ENCODE assay signal across 8 mouse cellular contexts in the genomic region with DNA sequence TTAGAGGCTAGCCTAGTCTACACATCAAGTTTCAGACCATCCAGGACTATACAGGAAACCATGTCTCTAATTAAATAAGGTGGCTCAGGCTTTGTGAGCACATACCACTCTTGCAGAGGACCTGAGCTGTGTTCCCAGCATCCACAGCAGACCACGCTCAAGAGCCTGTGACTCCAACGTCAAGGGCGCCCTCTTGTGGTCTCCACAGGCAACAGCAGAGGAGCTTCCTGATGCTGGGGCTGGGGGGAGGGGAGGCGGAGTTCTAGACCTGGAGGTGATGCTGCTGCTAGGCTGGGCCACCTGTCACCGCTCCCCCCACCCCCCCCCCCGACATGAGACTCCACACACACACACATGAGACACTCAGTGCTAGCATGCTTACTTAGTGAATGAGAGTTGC. TPM values are rescaled to one million over a fixed set of nuclear protein-coding genes. Genes with fewer than 3 reads are reported as not detected.
DNase-seq lines count a peak whose midpoint lies in the region; ATAC-seq and TF ChIP-seq lines count a peak whose summit lies in the region.

No protein-coding gene starts in this region.

- H3K9ac ChIP-seq in hindbrain, embryonic 14.5 days: no peak overlapping the region

- WGBS in hindbrain, embryonic 10.5 days: 23% methylated on average over 6 of the region's 6 CpGs
- WGBS in hindbrain, embryonic 14.5 days: 25% methylated on average over 6 of the region's 6 CpGs

- H3K9me3 ChIP-seq in hindbrain, embryonic 10.5 days: peaks cover 7% of the 10 kb centered on the region; the same call in 1 of the 2 replicates
- no peaks in the 10 kb centered on the region for H3K9me3 ChIP-seq in hindbrain, embryonic 14.5 days (ENCODE audit: control insufficient read depth, low read length)
- H3K9me3 ChIP-seq in E14TG2a.4 (ENCODE audit: low read length): no peaks in the 10 kb centered on the region

- TF ChIP-seq CTCF in E14TG2a.4 (conservative IDR thresholded peaks at IDR 0.05; ENCODE audit: low read length): peak; percentile 93

- no peaks in the 10 kb centered on the region for H3K27me3 ChIP-seq in hindbrain, embryonic 10.5 days (ENCODE audit: insufficient read depth, poor library complexity, severe bottlenecking)
- H3K27me3 ChIP-seq in hindbrain, embryonic 14.5 days (ENCODE audit: control insufficient read depth, insufficient read depth, low read length): no peaks in the 10 kb centered on the region
- H3K27me3 ChIP-seq in E14TG2a.4 (ENCODE audit: insufficient read depth, low read length): no peaks in the 10 kb centered on the region

- no peak overlapping the region for H3K4me2 ChIP-seq in hindbrain, embryonic 14.5 days (replicated peaks)

- ATAC-seq in hindbrain, embryonic 14.5 days (ENCODE audit: low FRiP score): no peak

- intact Hi-C loops in heart, postnatal 25 days (cut with DNase I): no loop called here

- no peak overlapping the region for H3K4me3 ChIP-seq in hindbrain, embryonic 10.5 days
- no peak overlapping the region for H3K4me3 ChIP-seq in hindbrain, embryonic 14.5 days (replicated peaks; ENCODE audit: low read length)
- no peak overlapping the region for H3K4me3 ChIP-seq in E14TG2a.4 (replicated peaks; ENCODE audit: low read length)

- no peak overlapping the region for H3K27ac ChIP-seq in hindbrain, embryonic 10.5 days
- H3K27ac ChIP-seq in hindbrain, embryonic 14.5 days: no peak overlapping the region

- no peaks in the 10 kb centered on the region for H3K36me3 ChIP-seq in hindbrain, embryonic 10.5 days
- H3K36me3 ChIP-seq in hindbrain, embryonic 14.5 days (replicated peaks; ENCODE audit: control insufficient read depth, insufficient read depth): no peaks in the 10 kb centered on the region
- no peaks in the 10 kb centered on the region for H3K36me3 ChIP-seq in E14TG2a.4 (ENCODE audit: insufficient read depth, low read length)

- DNase-seq in hindbrain, embryonic 10.5 days (ENCODE audit: low spot score): peak; percentile 24
- no peak for DNase-seq in hindbrain, embryonic 14.5 days (ENCODE audit: low spot score)
- DNase-seq in embryo, embryonic 10.5 days (ENCODE audit: low spot score): peak; percentile 46
- DNase-seq in retina, embryonic 14.5 days (ENCODE audit: low spot score): peak; percentile 52
- no peak for DNase-seq in cerebellum, adult 11 months
- no peak for DNase-seq in ovary, postnatal 14 days (ENCODE audit: low spot score)
- no peak for DNase-seq in heart, postnatal 25 days (ENCODE audit: low spot score)

- peaks cover 9% of the 10 kb centered on the region for H3K4me1 ChIP-seq in hindbrain, embryonic 10.5 days (replicated peaks)
- no peaks in the 10 kb centered on the region for H3K4me1 ChIP-seq in hindbrain, embryonic 14.5 days (replicated peaks; ENCODE audit: control insufficient read depth, insufficient read depth, low read length)
- peaks cover 37% of the 10 kb centered on the region for H3K4me1 ChIP-seq in E14TG2a.4 (replicated peaks; ENCODE audit: low read depth, low read length)

RNA-seq across cellular contexts. Expression of gene Baiap2l2, which starts 5.1 kb away (rescaled TPM):
- polyA plus RNA-seq in hindbrain, embryonic 10.5 days (2016; fragmentation: Nextera tagmentation; extraction: Ambion mirVana): 1.7 and 2.0 TPM in 2 replicates
- polyA plus RNA-seq in hindbrain, embryonic 14.5 days (2014; fragmentation: Nextera tagmentation; extraction: Ambion mirVana): 2.3 and 2.6 TPM in 2 replicates
- 1 to 10 TPM in 1 of 2 experiments, under 1 TPM in 1; 0.78 to 2.4 TPM for total RNA-seq in heart, postnatal 25 days (2021)

RNA-seq across cellular contexts. Expression of gene Slc16a8, which starts 25.6 kb away (rescaled TPM):
- 0.14 and 0.26 TPM in 2 replicates for polyA plus RNA-seq in hindbrain, embryonic 10.5 days (2016; fragmentation: Nextera tagmentation; extraction: Ambion mirVana)
- polyA plus RNA-seq in hindbrain, embryonic 14.5 days (2014; fragmentation: Nextera tagmentation; extraction: Ambion mirVana): 0.90 and 1.2 TPM in 2 replicates
- under 1 TPM; 0.23 to 0.39 TPM for total RNA-seq in heart, postnatal 25 days (2021)

RNA-seq across cellular contexts. Expression of gene Pla2g6, which starts 48.0 kb away (rescaled TPM):
- 24.2 and 25.3 TPM in 2 replicates for polyA plus RNA-seq in hindbrain, embryonic 10.5 days (2016; fragmentation: Nextera tagmentation; extraction: Ambion mirVana)
- 21.2 and 22.9 TPM in 2 replicates for polyA plus RNA-seq in hindbrain, embryonic 14.5 days (2014; fragmentation: Nextera tagmentation; extraction: Ambion mirVana)
- 1 to 10 TPM; 9.6 to 9.9 TPM for total RNA-seq in heart, postnatal 25 days (2021)

RNA-seq across cellular contexts. Expression of gene Gm49486, which starts 51.0 kb away (rescaled TPM):
- polyA plus RNA-seq in hindbrain, embryonic 10.5 days (2016; fragmentation: Nextera tagmentation; extraction: Ambion mirVana): 0.14 and 0.21 TPM in 2 replicates
- 1.1 TPM in 2 replicates for polyA plus RNA-seq in hindbrain, embryonic 14.5 days (2014; fragmentation: Nextera tagmentation; extraction: Ambion mirVana)
- under 1 TPM; 0.55 to 0.73 TPM for total RNA-seq in heart, postnatal 25 days (2021)

RNA-seq across cellular contexts. Expression of gene Pick1, which starts 51.2 kb away (rescaled TPM):
- polyA plus RNA-seq in hindbrain, embryonic 10.5 days (2016; fragmentation: Nextera tagmentation; extraction: Ambion mirVana): 45.0 and 47.8 TPM in 2 replicates
- 45.8 and 48.2 TPM in 2 replicates for polyA plus RNA-seq in hindbrain, embryonic 14.5 days (2014; fragmentation: Nextera tagmentation; extraction: Ambion mirVana)
- total RNA-seq in heart, postnatal 25 days (2021): 10 to 100 TPM; 21.5 to 22.3 TPM

Comparison
In these comparisons a context has a peak if more than half of its experiments do, and no peak if none do; other contexts are left out.
1. DNase-seq: peak in hindbrain, embryonic 10.5 days (single experiment), embryo, embryonic 10.5 days (single experiment) and retina, embryonic 14.5 days (single experiment); none in hindbrain, embryonic 14.5 days (single experiment), cerebellum, adult 11 months (single experiment), ovary, postnatal 14 days (single experiment) and heart, postnatal 25 days (single experiment).